Mouse (Mus musculus): ENCODE measurements around the gene Klf9.

GRCm38 (mm10) chr19:23163361-23163760 is 22.3 kb downstream of the Klf9 start:
- no peak for TF ChIP-seq POLR2A (IDR thresholded peaks at IDR 0.05; ENCODE audit: borderline replicate concordance, control insufficient read depth, low read depth, low read length)
- no peak for TF ChIP-seq CTCF (IDR thresholded peaks at IDR 0.05; ENCODE audit: control insufficient read depth, insufficient read depth, low read length)

Data from bone marrow, adult 2 months (tissue).